Mouse (Mus musculus) layer of hippocampus, postnatal 25 days (tissue): ENCODE data around the gene Hs2st1. TPM values are rescaled to one million over a fixed set of nuclear protein-coding genes. Genes with fewer than 3 reads are reported as not detected.

Experiments
- DNase-seq, 2 experiments: peaks; one replicate each; pipeline ENCODE4 v3.0.0; 2022; ENCODE audit warnings: mixed read lengths in 2 of 2, low spot score in 1 of 2; ENCODE audit errors: extremely low spot score in 1 of 2
- total RNA-seq, 2 experiments: library from RNA; stranded (reverse); gene quantifications; 2 replicates each; pipeline ENCODE4 v1.2.3; 2021

Gene Hs2st1
- total RNA-seq, 2 experiments from 2014 or later: 40.1 to 47.9 TPM

DNA sequence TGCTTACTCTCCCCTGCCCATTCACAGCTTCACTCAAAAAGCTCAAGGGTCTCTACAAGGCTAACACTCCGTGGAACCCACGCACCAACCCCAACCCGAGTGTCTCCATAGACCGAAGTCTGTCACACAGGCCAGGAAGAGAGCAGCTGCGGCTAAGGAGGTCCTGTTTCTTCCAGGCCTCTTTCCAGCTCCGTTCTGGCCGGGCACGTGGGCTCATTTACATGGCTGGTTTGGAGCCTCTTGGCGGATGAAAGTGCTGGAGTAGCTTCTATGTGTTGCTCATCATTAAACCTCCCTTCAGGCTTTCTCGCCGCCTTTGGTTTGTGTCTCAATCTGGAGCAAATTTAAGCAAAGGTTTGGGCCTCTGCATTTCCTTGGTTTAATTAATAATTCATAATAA is 164.7 kb downstream of the Hs2st1 start:
- no peak for DNase-seq

DNA sequence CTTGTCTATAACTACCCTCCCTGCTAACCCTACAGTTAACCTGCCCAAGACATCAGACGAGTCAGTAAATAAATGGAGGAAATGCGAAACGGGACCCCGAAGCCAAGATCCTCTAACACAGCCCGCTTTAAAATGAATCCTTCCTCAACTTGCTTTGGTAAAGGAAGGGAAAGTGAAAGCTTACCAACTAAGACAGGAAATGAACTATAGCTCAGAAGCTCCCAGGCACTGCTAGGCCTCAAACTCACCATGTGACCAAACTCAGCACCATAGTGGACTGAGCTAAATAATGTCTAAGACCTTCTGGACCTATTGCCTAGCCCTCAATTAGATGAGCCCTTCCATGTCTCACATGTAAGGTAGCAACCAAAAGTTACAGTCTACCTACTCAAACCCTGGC is 168.7 kb downstream of the Hs2st1 start:
- DNase-seq: no peak

DNA sequence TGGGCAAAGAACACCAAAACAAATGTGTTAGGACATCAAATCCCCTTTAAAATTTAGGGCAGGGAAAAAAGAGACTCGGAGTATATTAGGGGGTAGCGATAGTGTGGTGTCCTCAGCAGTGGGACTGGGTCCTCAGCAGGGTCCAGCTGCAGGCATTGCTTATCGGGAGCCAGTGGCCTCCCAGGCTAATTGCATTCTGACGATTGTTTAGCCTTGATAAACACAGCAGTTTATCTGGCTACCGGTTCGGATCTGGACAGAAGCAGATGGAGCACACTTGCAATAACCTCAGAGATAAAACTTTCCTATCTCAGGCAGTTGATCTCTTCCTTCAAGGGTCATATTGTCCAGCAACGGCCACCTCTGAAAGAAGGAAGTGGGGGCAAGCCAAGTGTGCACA is 169.1 kb downstream of the Hs2st1 start:
- no peak for DNase-seq

DNA sequence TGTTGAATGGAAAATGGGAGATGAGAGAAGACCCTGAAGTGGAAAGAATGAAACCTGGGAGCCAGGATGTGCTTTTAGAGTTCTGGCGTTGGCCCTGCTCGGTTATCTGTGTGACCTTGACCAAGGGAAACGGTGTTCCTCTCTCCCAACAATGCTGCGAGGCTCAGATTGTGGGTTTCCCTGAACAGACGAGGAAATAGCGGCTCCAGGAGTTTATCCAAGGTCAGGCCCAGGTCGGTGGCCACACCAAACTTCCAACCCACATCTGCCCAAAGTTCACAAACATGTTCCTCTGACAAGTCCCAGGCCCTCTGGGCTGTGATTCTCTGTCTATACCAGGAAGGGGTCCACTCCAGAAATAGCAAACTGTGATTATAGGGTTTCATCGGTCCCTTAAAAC is 169.6 kb downstream of the Hs2st1 start:
- DNase-seq: no peak

DNA sequence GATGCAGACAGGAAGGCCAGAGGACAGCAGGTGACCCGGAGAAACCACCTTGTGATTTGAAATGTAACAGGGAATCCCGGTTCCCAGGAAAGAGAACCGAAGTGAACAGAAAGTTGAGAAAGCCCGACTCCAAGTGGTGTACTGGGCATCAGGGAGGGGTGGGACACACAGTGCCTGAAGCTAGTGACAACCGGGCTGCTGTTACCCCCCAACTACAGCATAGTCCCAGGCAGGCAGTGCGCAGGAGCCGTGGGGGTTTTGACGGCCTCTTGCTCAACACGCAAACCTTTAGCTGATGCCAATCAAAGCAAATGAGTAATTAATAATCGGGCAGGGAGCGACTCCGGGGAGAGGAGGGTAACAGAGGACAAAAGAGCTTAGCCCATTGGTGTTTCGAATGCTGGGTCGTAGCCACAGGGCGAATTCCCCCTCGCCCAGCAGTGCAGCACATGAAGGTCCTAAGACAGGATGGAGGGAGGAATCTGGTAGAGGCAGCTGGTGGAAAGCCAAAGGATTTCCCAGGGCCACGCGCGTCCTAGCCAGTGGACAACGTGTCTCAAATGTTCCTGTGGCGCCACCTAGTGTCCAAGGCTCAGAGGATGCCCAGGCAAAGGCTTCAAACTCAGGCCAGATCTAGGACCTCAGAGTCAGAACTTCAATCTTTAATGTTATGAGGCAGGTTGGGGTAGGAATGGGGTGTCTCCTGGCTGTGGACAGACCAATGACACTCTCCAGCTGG is 170.5 kb downstream of the Hs2st1 start:
- DNase-seq: peak; percentile 87 to 99

DNA sequence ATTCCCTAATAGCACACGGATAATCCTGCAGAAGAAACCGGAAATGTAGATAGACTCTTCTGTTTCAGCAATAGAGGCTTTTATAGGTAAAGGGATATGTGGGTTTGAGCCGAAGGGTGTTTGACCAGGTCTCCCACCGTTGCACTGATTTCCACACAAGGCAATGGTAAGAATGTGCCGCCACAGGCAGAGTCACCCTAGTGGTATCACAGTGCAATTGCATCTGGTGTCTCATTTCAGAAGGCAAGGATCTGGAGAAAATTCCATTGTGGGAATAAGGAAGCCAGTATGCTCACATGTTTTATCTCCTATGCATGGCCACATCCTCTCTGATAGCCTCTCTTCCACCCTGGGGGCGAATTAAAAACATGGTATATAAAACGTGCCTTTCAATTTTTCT is 171.8 kb downstream of the Hs2st1 start:
- no peak for DNase-seq

DNA sequence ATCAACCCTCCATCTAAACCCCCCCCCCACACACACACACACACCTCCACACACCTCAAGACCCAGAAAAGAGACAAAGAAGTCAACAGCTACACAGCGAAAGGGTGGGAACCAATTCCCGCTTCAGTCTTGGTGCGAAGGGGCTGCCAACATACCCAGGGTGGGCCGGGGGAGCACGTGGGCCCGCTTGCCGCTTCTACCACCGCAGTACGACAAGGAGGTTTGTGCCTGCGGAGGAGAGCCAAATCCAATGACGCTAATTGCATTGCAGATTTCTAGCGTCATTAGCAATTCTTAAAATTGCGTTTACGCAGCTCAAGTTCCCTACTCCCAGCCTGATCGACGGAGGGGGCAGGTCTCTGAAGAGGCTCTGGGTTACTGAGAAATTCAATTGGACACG is 173.5 kb downstream of the Hs2st1 start:
- DNase-seq: no peak

DNA sequence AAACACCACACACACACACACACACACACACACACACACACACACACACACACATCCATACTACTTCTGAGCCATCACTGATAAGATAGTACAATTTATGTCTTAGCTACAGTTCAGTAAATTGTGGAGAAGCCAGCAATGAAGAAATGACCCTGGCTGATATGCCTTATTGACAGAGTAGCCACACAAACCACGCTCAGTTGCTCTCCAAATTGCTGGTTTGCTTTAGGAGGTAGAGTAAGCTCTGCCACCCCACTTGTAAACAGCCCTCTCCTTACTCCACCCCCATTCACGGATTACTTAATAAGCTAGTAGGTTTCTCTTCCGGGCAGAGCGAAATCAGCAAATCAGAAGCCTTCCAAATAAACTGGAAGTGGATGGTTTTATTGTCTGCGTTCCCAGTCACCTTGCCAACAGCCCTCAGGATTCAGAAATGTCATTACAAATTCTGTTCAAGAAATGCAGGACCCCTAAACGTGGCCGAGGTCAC is 175.5 kb downstream of the Hs2st1 start:
- DNase-seq: no peak

DNA sequence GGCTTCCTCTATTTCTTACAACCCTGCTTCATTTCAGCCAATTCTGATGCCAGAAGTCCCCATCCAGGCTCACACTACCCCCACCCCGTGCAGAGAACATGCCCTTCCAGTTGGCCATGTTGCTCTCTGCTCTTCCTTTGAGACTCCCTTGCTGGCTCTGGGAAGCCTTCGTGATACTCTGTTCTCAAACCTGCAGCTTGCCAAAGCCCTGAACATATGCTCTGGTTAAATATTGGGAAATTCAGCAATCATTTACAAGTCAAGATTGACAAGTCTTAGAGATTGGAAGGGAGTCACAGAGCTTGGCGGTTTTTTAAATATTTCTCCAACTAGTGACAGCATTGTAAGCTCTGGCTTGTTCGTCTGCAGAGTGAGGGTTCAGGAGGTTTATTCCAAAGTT is 183.5 kb downstream of the Hs2st1 start:
- DNase-seq: no peak

DNA sequence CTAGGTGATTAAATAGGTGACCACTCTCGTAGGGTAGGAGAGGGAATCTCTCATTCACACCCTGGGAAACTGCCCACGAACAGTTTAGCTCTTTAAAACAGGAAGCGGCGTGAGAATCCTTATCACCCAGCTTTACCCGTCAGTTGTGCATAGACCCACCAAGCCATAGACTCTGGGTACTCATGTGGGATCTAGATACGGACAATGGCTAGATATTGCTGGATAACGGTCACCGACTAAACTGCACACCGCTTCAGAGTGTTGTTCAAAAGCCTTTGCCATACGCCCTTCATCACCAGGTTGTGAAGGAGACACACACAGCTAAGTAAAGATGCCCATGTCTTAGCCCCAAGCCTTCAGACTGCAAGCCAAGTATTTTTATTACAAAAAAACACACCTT is 185.3 kb downstream of the Hs2st1 start:
- no peak for DNase-seq

DNA sequence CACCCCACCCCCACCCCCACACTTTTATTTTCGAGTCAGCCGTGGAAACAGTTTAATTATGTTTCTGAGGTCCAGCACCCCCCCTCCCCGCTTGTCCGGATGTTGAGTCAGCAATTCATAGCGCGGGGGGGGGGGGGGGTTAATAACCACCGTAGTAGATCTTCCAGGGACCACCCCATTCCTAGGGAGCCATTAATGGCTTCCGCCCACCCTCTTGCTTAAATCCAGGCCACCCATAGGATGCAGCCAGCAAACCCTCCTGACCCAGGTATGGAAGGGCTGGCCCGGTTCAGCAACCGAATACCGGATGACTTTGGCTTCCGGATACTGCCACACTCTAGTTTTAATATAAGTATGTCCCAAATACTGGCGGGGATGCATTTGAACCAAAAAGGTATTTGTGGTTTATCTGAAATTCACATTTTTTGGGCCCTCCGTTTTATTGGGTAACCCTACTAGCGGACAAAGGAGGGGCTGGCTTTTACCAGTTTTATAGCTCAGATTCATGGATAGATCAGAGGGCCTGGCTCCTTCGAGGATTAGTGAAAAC is 188.5 kb downstream of the Hs2st1 start:
- DNase-seq: no peak

DNA sequence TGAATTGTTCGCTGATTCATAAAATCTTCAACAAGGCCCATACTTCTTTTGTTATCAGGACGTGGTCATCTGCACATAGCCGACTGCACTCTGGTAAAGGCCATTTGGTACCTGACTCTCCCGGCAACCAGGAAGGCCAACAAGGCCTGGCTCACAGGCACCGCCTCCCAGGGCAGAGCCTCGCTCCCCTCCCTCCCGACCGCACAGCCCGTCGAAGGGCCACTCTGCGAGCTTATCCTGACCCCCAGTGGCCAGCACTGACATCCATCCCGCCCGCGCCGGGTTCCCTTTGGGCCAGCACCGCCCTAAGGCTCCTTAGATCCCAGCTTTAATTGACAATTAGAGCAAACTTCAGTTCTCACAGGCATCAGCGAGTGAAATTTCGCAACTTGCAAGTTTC is 189.1 kb downstream of the Hs2st1 start:
- peak in 1 of 2 experiments; percentile 54 for DNase-seq

DNA sequence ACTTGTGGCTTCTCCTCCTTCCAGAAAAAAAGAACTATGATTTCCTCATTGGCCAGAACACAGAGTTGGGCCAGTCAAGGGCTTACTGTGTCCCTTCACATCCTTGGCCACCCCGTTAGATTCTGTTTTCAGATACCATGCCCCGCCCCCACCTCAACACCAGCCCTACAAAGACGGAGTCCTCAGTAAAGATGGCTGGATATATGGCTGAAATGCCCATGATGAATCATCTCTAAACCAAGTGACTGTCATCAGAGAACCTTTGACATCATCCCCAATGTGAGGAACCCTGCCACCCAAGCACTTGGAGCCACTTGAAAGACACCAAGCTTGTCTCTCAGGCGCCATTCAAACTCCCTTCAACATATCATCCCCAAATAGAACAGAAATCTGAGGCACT is 190.2 kb downstream of the Hs2st1 start:
- DNase-seq: no peak

Other genes with a start within 250 kb of the Hs2st1 start
- 100 to 1,000 TPM; 233 to 266 TPM for gene Selenof, start 123 bp upstream of the Hs2st1 start, total RNA-seq
- 10 to 100 TPM; 60.2 to 64.9 TPM for gene Sh3glb1, start 150.2 kb upstream of the Hs2st1 start, total RNA-seq
- under 1 TPM; 0.19 to 0.30 TPM for gene Clca3a1, start 190.8 kb upstream of the Hs2st1 start, total RNA-seq
- gene Clca3a2, start 249.3 kb upstream of the Hs2st1 start, total RNA-seq: not detected